Mouse (Mus musculus) neural tube, embryonic 15.5 days (tissue): Measurements from ENCODE around the gene Pin4. TPM values are rescaled to one million over a fixed set of nuclear protein-coding genes. Genes with fewer than 3 reads are reported as not detected.

ENCODE experiments used
- ATAC-seq: fragments of 200-750 bp; cut with Nextera tagmentation; 2 replicates; pipeline ENCODE4 v1.8.0; 2017; ENCODE audit warnings: mild to moderate bottlenecking, moderate TSS enrichment, moderate library complexity; ENCODE audit not compliant: low FRiP score
- H3K27ac ChIP-seq: fragments of 300-500 bp; sonication (generic); replicated peaks from 2 replicates; pipeline ENCODE4 v1.5.1; 2015; ENCODE audit warnings: mild to moderate bottlenecking, inconsistent platforms
- H3K27me3 ChIP-seq: fragments of 300-500 bp; sonication (generic); replicated peaks from 2 replicates; pipeline ENCODE4 v1.6.1; 2015; ENCODE audit warnings: inconsistent platforms
- H3K36me3 ChIP-seq: fragments of 300-500 bp; sonication (generic); 2 replicates; pipeline ENCODE4 v1.6.1; 2015; ENCODE audit warnings: inconsistent platforms
- H3K4me1 ChIP-seq: fragments of 300-500 bp; sonication (generic); 2 replicates; pipeline ENCODE4 v1.6.1; 2015; ENCODE audit warnings: inconsistent platforms
- H3K4me2 ChIP-seq: fragments of 300-500 bp; sonication (generic); 2 replicates; pipeline ENCODE4 v1.6.1; 2015; ENCODE audit warnings: inconsistent platforms, mild to moderate bottlenecking, moderate library complexity
- H3K4me3 ChIP-seq: fragments of 300-500 bp; sonication (generic); replicated peaks from 2 replicates; pipeline ENCODE4 v1.5.1; 2015; ENCODE audit warnings: mild to moderate bottlenecking, inconsistent platforms
- H3K9ac ChIP-seq: fragments of 300-500 bp; sonication (generic); replicated peaks from 2 replicates; pipeline ENCODE4 v1.6.1; 2015; ENCODE audit warnings: mild to moderate bottlenecking, inconsistent platforms
- H3K9me3 ChIP-seq: fragments of 300-500 bp; sonication (generic); replicated peaks from 2 replicates; pipeline ENCODE4 v1.6.1; 2016; ENCODE audit warnings: inconsistent platforms
- WGBS: fragments of 180-500 bp; shearing (Covaris S2); methylation state at CpG from one replicate; pipeline ENCODE4 v1.1.7; 2015; ENCODE audit warnings: mixed read lengths; 5-methylcytosine and 5-hydroxymethylcytosine counted together
- polyA plus RNA-seq: library from polyadenylated mRNA; unstranded; fragments of >200 nt; fragmentation: Nextera tagmentation; extraction: Ambion mirVana; gene quantifications from 2 replicates; pipeline ENCODE4 v1.2.1, GENCODE M21; 2015

Gene Pin4
- polyA plus RNA-seq, 1 experiment from 2014 or later = 69.9 TPM

DNA sequence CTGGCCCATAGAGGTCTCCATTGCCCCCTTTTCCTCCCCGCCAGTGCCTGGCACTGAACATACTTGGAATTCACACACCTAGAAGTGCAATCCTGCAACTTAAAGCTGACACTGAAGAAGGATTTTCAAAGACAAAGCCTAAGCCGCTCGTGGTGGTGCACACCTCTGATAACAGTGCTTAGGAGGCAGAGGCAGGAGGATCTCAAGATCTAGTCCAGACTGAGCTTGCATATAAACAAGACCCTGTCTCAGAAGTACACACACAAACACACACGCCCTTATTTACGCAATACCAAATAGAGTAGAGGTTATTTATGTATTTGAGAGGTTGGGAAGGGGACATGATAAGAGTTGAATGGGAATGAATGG, 38.2 kb downstream of the Pin4 start:
- Histone ChIP-seq H3K9ac (peak overlapping the region; percentile 28; the same call in 1 of the 2 replicates), H3K9me3 (no peaks in the 10 kb centered on the region), H3K4me1 (no peaks in the 10 kb centered on the region), H3K27me3 (no peaks in the 10 kb centered on the region), H3K4me2 (peak overlapping the region; percentile 48), H3K36me3 (no peaks in the 10 kb centered on the region), H3K4me3 (peak overlapping the region; percentile 44), H3K27ac (peak overlapping the region; percentile 76)
- no peak for ATAC-seq
- WGBS = 58% methylated on average over 5 of the region's 5 CpGs

- no peaks in the 10 kb centered on the region for H3K4me1 ChIP-seq
- no peak overlapping the region for H3K9ac ChIP-seq
- H3K9me3 ChIP-seq = no peaks in the 10 kb centered on the region
- H3K27me3 ChIP-seq = no peaks in the 10 kb centered on the region
- H3K4me3 ChIP-seq = no peak overlapping the region
- no peaks in the 10 kb centered on the region for H3K36me3 ChIP-seq
- H3K4me2 ChIP-seq = no peak overlapping the region
- no peak for ATAC-seq
- H3K27ac ChIP-seq = no peak overlapping the region
- 45% methylated on average over 2 of the region's 2 CpGs for WGBS
Observed at GRCm38 (mm10) chrX:102159778-102160177, 40.5 kb downstream of the Pin4 start.

DNA sequence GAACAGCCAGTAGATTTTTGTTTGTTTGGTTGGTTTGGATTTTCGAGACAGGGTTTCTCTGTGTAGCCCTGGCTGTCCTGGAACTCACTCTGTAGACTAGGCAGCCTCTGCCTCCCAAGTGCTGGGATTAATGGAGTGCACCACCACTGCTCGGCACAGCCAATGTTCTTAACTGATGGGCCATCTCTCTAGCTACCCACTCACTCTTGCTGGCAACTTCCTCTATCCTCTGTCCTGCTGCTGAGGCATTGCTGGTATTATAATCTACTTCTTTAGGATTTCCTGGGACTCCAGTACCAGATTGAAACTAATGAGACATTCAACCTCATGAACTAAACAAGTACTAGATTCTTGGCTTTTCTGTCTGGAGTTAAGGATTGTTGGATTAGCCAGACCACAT, 41.3 kb downstream of the Pin4 start:
- no peak for ATAC-seq
- Histone ChIP-seq H3K36me3 (no peaks in the 10 kb centered on the region), H3K4me1 (no peaks in the 10 kb centered on the region), H3K4me2 (no peak overlapping the region), H3K27ac (no peak overlapping the region), H3K4me3 (no peak overlapping the region), H3K9ac (no peak overlapping the region), H3K9me3 (no peaks in the 10 kb centered on the region), H3K27me3 (no peaks in the 10 kb centered on the region)
- WGBS = 77% methylated on average over 2 of the region's 2 CpGs

GRCm38 (mm10) chrX:102163096-102163495, 43.8 kb downstream of the Pin4 start:
- H3K36me3 ChIP-seq = no peaks in the 10 kb centered on the region
- 38% methylated on average over 2 of the region's 2 CpGs for WGBS
- ATAC-seq = no peak

DNA sequence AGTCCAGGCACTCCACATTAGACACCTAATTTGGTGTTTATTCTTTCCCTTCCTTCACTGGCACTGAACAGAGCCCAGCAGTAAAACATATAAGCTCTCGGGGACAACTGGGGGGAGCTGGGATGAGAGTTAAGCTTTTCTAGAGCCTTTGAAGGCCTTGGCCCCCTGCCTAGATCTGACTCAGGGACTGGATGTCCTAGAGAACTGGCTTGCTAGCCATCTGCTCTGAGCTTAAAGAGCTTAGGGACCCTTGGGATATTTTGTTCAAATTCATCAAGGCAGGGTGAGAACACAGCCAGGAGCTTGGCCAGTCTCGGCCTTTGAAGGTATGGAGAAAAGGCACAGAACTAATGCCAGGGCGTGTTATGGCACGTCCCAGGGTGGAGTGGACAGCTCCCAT, 44.3 kb downstream of the Pin4 start:
- H3K36me3 ChIP-seq = no peaks in the 10 kb centered on the region
- H3K4me2 ChIP-seq = no peak overlapping the region
- H3K4me3 ChIP-seq = no peak overlapping the region
- peaks cover 5% of the 10 kb centered on the region for H3K4me1 ChIP-seq
- no peak overlapping the region for H3K9ac ChIP-seq
- H3K9me3 ChIP-seq = no peaks in the 10 kb centered on the region
- no peaks in the 10 kb centered on the region for H3K27me3 ChIP-seq
- no peak for ATAC-seq
- 80% methylated on average over 4 of the region's 4 CpGs for WGBS
- H3K27ac ChIP-seq = no peak overlapping the region

More at GRCm38 (mm10) chrX:102163096-102163495, 43.8 kb downstream of the Pin4 start:
- Histone ChIP-seq H3K4me1 (peaks cover 5% of the 10 kb centered on the region), H3K4me2 (no peak overlapping the region), H3K27ac (no peak overlapping the region), H3K27me3 (no peaks in the 10 kb centered on the region), H3K4me3 (no peak overlapping the region), H3K9ac (no peak overlapping the region), H3K9me3 (no peaks in the 10 kb centered on the region)

DNA sequence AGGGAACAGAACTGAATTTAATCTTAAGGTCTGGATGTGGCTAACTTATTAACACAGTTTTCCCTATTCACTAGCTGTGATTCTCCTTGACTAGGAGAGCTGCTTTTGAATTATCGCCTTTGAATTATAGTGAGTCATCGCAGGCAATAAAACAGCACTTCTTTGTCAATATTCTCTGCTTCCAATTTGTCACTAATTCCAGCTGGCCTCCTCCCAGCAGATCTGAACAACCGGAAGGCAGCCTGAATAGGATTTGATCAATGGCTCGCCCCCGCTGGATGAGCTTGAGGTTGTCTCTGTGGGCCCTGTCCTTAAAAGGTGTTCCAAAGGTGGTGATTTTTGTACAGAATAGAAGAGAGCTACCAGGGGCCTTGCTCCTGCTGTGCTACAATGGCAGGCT, 47.3 kb downstream of the Pin4 start:
- Histone ChIP-seq H3K9me3 (no peaks in the 10 kb centered on the region), H3K4me1 (peaks cover 5% of the 10 kb centered on the region), H3K27me3 (no peaks in the 10 kb centered on the region), H3K4me3 (no peak overlapping the region), H3K4me2 (no peak overlapping the region), H3K27ac (0 out of 2 replicates have a peak overlapping the region, but pooled peaks have one; percentile 23), H3K9ac (no peak overlapping the region), H3K36me3 (no peaks in the 10 kb centered on the region)
- no peak for ATAC-seq
- 43% methylated on average over 5 of the region's 5 CpGs for WGBS

DNA sequence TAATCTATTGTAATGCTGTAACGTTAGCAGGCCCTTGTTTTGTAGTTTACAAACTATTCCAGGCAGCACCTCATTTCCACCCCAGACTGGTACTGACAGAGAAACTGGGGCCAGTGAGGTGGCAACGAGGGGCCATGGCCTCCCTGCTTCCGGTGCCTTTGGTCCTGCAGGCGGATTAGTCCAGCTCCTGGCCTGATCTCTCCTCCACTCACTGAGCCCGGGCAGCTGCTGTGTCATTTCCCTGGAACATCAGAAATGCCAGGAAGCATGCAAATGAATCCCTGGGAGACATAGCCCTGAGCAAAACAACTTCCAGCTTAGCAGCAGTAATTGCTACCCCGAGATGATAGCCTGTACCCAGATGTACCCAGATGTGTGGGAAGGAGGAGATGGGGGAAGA, 47.7 kb downstream of the Pin4 start:
- H3K27me3 ChIP-seq = no peaks in the 10 kb centered on the region
- H3K4me1 ChIP-seq = peaks cover 5% of the 10 kb centered on the region
- 40% methylated on average over 6 of the region's 6 CpGs for WGBS
- H3K4me3 ChIP-seq = no peak overlapping the region
- 0 out of 2 replicates have a peak overlapping the region, but pooled peaks have one; percentile 23 for H3K27ac ChIP-seq
- H3K9ac ChIP-seq = no peak overlapping the region
- H3K4me2 ChIP-seq = no peak overlapping the region
- ATAC-seq = no peak
- H3K9me3 ChIP-seq = no peaks in the 10 kb centered on the region
- no peaks in the 10 kb centered on the region for H3K36me3 ChIP-seq

DNA sequence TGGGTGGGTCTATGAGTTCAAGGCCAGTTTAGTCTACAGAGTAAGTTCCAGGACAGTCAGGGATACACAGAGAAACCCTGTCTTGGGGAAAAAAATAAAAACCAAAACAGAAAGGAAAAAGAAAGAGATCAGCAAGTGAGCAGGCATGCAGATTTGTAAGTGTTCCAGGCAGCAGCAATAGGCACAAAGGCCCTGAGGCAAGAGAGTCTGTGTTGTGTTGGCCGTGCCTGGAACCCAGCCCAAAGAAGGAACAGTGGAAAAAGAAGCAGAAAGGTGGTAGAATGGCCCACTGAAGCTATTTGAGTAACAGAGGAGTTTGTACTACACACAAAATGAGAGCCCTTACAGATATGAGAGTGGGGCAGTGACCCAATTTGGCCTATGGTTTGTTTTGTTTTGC, 50.5 kb downstream of the Pin4 start:
- no peak overlapping the region for H3K4me2 ChIP-seq
- ATAC-seq = no peak
- no peak overlapping the region for H3K4me3 ChIP-seq
- no peaks in the 10 kb centered on the region for H3K27me3 ChIP-seq
- no peaks in the 10 kb centered on the region for H3K9me3 ChIP-seq
- no peak overlapping the region for H3K27ac ChIP-seq
- H3K9ac ChIP-seq = no peak overlapping the region
- no peaks in the 10 kb centered on the region for H3K36me3 ChIP-seq
- peaks cover 5% of the 10 kb centered on the region for H3K4me1 ChIP-seq
- whole genome bisulfite sequencing = 64% methylated on average over 1 of the region's 1 CpGs

- H3K4me2 ChIP-seq = no peak overlapping the region
- no peak for ATAC-seq
- H3K36me3 ChIP-seq = no peaks in the 10 kb centered on the region
- H3K9ac ChIP-seq = no peak overlapping the region
- no peaks in the 10 kb centered on the region for H3K9me3 ChIP-seq
- H3K4me3 ChIP-seq = no peak overlapping the region
- H3K4me1 ChIP-seq = peaks cover 5% of the 10 kb centered on the region
- no peaks in the 10 kb centered on the region for H3K27me3 ChIP-seq
- no peak overlapping the region for H3K27ac ChIP-seq
- WGBS = 65% methylated on average over 3 of the region's 3 CpGs
Observed at GRCm38 (mm10) chrX:102170135-102170534, 50.9 kb downstream of the Pin4 start.

DNA sequence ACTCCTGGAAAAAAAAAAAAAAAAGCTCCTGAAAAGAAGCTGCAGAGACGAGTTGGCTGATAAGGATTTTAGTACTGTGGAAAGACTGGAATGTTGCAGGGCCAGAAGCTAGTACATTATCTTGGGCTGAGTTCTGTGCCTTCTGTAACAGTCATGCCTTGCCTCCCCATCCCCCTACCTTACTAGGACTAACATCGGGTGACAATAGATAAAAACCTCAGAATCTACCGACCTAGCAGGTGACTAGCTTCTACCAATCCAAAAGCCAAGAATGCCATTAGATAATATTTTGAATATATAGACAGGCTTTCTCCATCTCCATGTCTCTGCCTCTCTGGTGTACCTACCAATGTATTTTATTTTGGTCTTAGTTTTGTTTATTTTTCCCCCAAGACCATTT, 51.7 kb downstream of the Pin4 start:
- no peaks in the 10 kb centered on the region for H3K27me3 ChIP-seq
- H3K4me2 ChIP-seq = no peak overlapping the region
- 76% methylated on average over 3 of the region's 3 CpGs for WGBS

DNA sequence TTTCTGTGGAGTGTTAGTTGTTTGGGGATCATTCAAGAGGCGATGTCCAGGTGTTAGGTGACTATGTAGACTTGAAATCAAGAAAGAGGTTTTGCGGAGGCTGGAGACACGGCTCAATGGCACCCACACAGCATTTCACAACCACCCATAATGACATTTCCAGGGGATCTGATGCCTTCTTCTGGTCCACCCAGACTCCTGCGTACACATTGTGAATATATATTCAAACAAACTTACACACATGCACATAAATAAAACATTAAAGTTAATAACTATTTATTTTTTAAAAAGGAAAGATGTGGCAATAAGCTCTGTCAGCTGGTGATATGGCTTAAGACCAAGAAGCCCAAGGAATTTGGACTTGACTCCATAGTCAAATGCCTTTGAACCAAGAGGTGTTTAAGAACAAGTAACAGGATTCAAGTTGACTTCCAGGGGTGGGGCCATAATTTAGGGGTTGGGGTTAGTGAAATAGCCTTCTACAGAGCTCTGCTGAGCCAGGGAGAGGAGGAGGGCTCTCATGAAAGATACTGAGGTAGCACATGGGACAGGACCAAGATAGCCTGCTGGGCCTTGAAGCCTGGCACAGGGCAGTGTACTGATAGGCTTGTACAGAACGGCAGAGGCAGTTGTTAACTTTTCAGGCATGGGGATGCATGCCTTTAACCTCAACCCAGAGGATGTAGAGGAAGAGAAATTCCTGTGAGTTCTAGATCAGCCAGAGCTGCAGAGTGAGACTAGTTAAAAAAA, 56.5 kb downstream of the Pin4 start:
- H3K4me1 ChIP-seq = no peaks in the 10 kb centered on the region
- no peak overlapping the region for H3K27ac ChIP-seq
- H3K9ac ChIP-seq = no peak overlapping the region
- WGBS = 91% methylated on average over 5 of the region's 5 CpGs
- H3K27me3 ChIP-seq = no peaks in the 10 kb centered on the region
- H3K4me2 ChIP-seq = no peak overlapping the region
- no peak for ATAC-seq
- no peaks in the 10 kb centered on the region for H3K9me3 ChIP-seq
- no peaks in the 10 kb centered on the region for H3K36me3 ChIP-seq
- no peak overlapping the region for H3K4me3 ChIP-seq

More for the DNA sequence above, 51.7 kb downstream of the Pin4 start:
- no peaks in the 10 kb centered on the region for H3K9me3 ChIP-seq
- H3K27ac ChIP-seq = no peak overlapping the region
- H3K36me3 ChIP-seq = no peaks in the 10 kb centered on the region
- H3K4me3 ChIP-seq = no peak overlapping the region
- ATAC-seq = no peak
- peaks cover 5% of the 10 kb centered on the region for H3K4me1 ChIP-seq
- H3K9ac ChIP-seq = no peak overlapping the region
